Mouse (Mus musculus) kidney, adult 2 months (tissue): Measurements from ENCODE around the gene Bpgm.

Experiments used
- CTCF ChIP-seq: fragments of 200-500 bp; conservative IDR thresholded peaks from 2 replicates; pipeline ENCODE4 v1.5.1; 2011; ENCODE audit warnings: low read depth, mild to moderate bottlenecking, control low read depth, low read length, moderate library complexity, mixed read lengths; ENCODE audit not compliant: insufficient read depth, insufficient read length
- POLR2A ChIP-seq: fragments of 200-500 bp; IDR thresholded peaks from one replicate; pipeline ENCODE4 v1.6.1; 2011; ENCODE audit warnings: low read depth, low read length, control low read depth

DNA sequence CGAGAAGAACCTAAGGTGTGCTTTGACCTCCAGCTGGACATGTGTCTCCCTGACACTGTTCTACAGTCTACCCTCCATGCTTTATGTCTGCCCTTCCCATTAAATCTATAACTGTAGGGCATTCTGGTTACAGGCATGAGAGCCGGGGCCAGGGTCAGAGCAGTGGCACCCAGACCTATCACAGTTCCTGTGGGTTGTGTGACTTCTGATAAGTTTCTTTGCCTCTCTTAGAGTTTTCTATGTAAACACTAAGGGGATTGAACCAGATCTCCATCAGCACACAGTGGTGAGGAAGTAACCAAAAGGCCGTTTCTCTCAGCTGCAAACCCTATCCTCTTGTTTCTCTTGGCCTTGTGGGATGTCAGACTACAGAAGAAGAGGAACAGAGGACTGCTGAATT lies 50.4 kb downstream of the Bpgm start:
- no peak for TF ChIP-seq CTCF
- TF ChIP-seq POLR2A = no peak
